Mouse (Mus musculus) layer of hippocampus, postnatal 10 days (tissue): ENCODE data around the gene Sirt7. TPM values are rescaled to one million over a fixed set of nuclear protein-coding genes. Genes with fewer than 3 reads are reported as not detected.

ENCODE experiments used
- DNase-seq, 2 experiments: peaks; one replicate each; pipeline ENCODE4 v3.0.0; 2021; ENCODE audit warnings: low spot score in 2 of 2
- total RNA-seq, 2 experiments: library from RNA; stranded (reverse); gene quantifications; 2 replicates each; pipeline ENCODE4 v1.2.3; 2021

Sirt7 gene
- total RNA-seq, 2 experiments from 2014 or later: 33.5 to 39.7 TPM

DNA sequence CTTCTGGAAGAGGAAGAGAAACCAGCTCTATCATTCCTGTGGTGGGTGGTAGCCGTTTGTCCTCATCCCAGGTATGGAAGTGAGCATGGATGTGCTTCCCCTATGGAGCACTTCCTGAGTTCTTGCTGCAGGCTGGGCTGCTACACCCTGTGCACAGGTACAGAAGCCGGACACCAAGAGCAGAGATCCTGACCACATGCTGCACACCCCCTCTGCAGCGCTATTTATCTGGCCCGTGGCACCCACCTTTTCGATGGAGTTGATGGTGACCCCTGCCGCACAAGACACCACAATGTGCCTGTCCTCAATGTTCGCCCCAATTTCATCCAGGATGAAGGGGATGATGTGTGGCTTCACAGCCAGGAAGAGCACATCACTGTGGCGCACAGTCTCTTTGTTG lies 16.8 kb upstream of the Sirt7 start:
- no peak for DNase-seq

DNA sequence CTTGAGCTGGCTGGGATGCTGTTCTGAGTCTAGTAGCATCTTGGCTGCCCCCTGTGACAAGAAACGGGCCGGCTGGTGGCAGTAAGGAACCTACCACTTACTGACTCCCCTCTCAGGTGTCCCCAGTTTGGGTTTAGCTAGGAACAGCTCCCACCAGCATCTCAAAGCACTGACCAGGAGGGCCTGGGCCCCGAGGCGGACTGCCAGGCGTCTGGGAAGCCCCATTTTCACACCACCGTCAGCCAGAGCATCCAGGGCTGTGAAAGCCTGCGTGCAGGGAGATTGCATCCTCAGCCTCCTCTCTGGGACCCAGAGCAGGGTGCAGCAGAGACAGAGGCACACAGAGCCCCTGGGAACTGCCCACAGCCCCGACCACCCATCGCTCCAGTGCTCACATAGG lies 16.2 kb upstream of the Sirt7 start:
- no peak for DNase-seq

DNA sequence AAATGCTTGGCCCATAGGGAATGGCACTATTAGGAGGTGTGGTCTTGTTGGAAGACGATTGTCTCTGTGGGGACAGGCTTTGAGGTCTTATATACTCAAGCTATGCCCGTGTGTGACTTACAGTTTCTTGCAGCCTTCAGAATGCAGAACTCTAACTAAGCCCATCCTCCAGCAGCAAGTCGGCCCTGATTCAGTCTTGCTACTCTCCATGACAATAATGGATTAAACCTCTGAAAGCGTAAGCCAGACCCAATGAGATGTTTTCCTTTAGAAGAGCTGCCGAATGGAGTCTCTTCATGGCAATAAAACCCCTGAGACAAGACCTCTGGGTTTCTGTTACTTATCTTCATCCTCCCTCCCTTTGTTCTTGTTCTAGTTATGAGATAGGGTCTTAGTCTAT lies 9.8 kb upstream of the Sirt7 start:
- DNase-seq: no peak

DNA sequence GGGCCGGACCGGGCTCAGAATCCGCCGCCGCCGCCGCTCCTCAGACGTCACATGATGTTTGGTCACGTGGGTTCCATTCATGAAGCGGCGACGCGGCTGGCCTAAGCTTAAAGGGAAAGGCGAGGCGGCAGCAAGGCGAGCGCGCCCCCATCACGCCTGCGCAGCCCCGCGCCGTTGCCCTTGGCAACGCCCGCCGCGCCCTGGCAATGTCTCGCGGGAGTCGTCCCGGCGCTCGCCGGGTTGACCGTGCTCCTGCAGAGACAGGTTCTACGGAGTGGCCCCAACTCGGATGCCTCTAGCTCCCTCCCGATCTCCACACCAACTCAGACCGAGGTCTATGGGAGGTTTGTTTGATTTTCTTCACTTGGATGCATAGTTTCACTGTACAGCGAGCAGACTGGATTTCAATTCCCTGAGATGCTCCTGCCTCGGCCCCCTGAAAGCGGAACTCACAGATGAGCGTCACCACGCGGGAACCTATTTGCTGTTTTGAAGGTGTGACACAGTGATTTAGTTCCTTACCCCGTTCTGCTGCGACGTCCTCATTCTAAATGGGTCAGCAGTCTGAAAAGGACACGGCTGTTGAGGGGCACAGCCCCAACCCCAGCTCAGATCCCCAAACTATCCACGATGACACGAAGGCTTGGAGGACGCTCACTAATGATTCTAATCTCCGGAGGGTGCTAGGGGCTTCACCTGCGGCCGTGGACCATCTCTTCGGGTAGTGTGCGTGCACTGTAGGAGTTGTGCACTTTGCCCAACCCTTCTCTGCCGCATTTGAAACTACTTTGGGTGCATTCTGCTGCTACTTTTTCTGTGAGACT lies 8.7 kb upstream of the Sirt7 start, which contains the start of gene Mafg:
TSS of gene Mafg (minus strand) at position 81 of the 824 bp plus-strand sequence.
- DNase-seq: peak; percentile 89 to 93

DNA sequence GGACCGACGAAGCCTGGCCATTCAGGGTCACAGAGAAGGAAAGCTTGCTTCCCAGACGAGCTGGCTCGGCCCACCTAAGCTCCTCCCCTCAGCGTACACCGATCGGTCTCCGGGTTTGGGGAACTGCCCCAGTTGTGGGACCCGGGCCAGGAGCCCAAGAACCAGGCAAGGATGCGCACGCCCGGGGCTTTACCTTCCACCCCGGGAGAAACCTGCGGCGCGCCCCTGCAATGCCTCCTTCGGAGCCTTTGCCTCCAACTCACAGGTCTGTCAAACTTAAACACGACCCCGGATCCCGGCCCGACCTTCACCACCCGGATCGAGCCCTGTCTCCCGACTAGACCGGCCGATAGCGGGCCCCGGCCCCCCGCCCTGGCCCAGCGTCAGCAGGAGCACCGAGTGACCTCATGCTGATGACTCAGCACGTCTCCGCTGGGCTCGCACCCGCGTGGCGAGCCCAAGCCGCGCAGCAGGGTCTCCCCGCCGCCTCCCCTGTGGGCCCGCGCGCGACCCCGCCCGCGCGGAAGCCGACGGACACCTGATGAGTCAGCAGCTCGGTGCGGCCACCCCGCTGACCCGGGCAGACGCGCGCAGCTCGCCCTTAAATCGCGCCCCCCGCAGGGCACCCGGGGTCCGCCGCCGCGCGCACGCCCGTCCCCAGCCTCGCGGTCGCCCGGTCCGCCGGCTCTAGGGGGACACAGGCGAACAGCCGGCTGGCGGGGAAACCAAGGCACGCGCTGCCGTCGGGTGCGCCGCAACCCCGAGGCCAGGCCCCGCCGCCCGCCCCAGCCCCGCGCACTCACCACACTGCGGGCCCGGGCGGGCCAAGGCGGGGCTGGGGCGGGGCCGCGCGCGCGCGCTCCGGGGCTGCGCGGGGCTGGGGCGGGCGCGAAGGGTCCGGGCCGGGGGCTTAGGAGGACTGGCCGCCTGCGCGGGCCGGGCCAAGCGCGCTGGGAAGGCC lies 7.8 kb upstream of the Sirt7 start:
- DNase-seq: peak; percentile 62 to 71

DNA sequence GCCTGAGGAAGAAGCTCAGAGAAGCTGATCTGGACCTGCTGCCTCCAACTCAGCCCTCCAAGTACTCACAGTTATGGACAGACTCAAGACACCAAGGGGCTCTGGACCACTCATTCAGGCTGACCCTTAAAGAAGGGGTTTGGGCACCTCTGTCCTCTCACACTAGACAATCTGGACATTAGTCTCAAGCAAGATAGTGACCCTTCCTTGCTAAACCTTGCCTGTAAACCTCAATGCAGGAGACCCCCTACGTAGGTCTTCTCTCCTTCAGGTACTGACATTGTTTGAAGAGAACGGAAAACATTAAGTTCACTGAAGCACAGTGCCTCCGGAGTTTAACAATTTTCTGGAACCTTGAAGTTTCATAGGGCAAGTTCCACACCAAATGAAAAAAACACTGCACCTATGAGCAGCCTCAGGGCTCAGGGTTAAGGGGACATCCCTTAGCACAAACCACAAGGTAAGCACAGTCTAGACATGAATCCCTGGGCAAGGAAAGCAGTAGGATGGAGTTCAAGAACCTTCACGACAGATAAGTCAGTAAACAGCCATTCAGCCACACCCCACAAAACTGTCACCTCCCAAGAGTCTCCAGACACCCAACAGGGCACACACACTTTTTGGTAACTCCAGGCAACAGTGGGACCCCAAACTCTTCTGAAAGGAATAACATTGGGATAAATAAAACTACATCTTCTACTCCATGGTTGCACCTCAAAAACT lies 6.8 kb upstream of the Sirt7 start:
- DNase-seq: no peak

DNA sequence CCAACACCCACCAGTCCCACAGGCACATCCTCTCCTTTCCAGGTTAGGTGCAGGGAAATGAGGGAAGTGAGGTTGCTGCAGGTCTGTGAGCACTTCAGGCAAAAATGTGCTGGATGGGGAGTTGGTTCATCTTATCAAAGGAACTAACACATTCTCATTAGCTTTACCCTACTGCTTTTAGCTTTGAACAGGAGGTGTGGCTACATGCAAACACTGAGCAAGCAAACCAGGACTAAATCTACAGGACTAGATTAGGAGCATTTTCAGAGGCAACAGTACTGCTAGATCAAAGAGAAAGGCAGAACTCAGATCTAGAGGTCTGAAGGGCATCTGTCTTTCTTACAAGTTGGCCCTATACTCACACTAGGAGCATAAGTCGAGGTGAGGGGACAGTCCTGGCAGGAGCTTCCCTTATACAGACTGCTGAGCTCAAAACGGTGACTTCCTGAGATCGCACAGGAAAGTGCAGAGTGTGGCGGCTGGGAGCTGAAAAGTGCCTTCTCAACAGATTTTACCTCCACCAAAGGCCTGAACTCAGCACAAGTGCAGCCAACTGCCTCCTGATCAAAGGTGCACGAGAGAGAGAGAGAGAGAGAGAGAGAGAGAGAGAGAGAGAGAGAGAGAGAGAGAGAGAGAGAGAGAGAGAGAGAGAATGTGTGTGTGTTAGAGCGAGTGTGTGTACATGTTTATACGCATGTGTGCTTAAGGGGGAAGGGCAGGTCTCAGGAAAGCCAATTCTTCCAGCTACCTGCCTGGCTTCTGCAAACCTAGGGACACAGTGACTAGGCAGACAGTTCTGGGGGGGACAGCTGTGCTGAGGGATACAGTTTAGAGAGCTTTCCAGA lies 6.1 kb upstream of the Sirt7 start:
- no peak for DNase-seq

DNA sequence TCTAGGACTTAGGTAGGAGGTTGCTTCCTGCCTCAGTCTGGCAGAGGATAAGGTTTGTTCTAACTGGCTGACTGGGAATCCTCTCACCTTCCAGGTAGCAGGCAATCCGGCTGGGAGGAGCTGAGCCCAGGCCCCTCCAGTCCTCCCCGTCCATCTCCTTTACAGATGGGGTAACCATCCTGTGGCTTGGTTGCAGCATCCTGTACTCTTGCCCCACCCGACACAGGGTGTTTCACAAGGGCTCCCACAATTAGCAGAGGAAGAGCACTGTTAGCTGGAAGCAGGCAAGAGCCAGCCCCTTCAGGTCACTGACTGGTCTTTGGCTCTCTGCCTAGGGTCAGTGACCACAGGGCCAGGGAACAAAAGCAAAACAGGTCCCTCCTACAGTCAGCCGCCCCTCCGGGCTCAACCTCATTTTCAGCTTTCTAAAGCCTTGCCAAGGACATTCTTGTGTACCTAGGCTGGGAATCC lies 5.4 kb upstream of the Sirt7 start:
- DNase-seq: no peak

DNA sequence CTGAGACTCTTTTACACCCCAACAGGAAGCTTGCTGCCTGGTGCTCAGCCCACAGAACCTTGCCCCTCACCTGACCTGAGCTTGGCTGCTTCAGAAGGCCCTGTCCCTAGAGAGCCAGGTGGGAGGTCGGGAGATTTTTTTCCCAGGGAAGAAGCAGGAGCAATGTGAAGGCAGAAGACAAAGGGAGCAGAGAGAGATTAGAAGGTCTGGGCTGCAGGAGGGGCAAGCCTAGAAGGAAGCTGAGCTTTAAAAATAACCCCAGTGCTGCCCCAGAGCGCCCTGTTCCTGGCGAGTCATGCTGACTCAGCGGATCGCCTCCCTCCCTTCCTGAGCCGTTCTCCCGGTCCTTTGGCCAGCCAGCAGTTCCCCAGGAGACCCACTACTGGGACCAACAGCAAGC lies 4.9 kb upstream of the Sirt7 start:
- DNase-seq: peak in 1 of 2 experiments; percentile 34

DNA sequence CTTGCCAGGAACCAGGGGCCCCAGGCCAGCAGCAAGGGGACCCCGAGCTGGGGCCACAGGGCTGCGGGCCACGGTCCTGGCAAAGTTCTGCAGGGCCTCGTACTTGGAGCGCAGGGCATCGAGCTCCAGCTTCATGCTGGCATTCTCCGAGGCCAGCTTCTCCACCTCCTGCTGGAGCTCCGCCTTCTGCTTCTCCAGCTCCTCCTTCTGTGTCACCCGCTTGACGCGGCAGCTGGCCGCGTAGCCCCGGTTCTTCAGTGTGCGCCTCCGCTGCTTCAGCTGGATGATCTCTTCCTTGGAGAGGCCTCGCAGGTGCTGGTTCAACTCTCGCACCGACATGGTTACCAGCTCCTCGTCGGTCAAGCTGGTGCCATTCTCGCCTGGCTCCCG lies 4.3 kb upstream of the Sirt7 start:
- no peak for DNase-seq

DNA sequence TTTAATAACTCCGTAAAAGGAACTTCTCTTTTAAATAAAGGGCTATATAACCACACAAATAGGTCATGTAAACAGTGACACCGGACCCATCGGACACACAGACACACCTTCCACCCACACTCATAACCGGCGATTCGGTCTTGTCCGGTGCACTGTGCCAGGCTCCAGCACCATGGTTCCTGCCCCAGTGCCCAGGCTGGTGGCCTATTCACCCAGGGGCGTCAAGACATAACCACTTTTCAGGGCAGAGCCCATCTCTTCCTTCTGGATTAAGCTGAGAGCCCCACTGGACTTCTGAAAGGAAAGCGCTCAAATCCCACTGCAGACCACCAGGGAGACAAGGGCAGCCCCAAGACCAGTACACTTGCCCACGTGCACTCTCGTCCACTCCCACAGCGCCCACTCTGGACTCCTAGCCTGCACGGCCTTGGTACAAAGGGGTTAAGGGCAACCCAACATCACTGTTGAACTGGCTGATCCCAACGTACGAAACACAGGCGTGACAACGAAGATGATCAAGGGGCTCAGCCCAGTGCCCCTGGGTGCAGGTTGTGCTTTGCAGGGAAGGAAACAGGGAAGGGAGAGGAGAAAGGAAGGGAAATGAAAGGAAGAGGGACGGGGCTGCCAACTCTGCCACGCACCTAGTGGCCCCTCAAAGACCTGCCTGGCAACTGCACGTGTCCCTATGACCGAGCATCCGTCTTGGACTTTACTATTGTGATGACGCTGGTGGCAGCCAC lies 3.7 kb upstream of the Sirt7 start:
- peak in 1 of 2 experiments; percentile 8 for DNase-seq

DNA sequence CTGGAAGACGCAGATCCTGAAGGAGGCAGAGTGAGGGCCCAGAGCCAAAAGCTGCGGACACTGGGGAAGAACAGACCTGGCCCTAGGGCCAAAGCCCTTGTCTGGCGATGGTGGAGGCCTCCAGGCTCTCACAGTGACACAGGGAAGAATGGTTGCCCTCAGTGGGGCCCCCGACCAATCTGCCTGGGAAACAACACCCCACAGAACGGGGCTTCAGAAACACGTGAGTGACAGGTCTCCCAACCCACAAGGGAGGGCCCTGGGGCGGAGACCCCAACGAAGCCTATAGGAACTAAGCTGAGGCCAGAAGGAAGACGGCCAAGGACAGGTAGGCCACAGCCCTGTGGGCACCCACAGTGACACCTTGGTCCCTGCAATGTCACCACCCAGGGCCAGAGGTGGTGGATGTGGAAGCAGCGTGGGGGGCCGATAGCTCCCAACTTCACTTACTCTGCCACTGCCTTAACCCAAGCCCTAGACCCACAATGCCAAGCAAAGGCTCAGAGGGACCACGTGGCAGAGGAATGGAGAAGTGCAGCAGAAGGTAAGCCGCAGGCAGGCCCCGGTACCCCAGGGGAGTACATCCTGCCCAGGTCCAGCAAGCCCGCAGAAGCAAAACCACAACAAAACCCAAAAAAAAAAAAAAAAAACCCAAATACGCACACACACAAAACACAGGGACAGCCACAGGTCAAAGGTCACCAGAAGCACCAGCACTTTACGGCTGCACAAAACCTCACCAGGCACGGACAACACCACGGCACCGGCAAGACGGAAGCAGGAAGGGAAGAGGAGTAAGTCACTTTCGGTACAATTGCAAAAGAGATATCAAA lies 2.6 kb upstream of the Sirt7 start:
- DNase-seq: peak in 1 of 2 experiments; percentile 10

DNA sequence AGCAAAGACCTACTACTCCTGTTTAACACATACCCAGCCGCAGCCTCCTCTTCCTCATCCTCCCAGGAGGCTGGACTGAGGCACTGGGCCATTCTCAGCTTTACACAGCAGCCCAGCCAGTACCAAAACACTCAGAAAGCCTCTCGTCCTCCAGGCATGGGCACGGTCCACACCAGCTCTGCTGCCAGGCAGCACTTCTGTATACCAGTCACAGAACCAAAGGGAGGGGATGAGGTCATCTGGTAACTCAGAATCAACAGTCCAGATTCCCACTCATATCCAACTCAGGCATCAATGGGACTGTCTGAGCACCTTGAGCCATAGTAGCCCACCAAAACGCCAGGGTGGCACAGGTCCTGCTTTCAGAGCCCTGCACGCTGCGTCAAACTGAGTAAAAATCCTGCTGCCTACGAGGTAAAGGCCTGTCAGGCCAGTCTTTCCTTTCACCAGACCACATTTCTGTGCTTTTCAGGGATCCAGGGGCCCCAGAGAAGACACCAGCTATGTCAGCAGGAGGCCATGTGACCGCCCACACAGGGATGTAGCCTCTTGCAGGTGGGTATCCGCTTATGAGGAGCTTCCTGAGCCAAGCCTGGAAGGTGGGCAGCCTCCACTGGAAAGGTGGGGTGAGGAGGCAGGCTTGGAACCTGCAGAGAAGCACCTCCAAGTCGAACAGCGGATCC lies 1.9 kb upstream of the Sirt7 start:
- DNase-seq: peak in 1 of 2 experiments; percentile 13

DNA sequence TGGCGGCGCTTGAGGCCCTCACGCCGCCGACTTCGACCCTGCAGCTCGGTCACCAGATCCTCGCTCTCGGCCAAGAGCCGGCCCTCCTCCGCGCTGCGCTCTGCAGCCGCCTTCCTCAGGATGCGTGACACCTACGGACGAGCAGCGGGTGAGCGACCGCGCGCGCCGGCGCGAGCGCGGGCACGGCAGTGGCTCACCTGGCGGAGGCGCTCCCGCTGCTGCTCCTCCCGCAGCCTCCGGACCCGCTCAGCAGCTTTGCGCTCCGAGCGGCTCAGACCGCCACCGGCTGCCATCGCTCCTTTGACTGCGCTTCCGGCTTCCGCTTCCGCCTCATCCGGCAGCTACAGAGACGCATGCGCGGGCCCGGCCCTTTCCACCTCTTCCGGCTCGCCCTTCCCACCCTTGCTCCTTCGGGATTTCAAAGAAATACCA lies 344 bp downstream of the Sirt7 start:
- DNase-seq: peak; percentile 76 to 84

DNA sequence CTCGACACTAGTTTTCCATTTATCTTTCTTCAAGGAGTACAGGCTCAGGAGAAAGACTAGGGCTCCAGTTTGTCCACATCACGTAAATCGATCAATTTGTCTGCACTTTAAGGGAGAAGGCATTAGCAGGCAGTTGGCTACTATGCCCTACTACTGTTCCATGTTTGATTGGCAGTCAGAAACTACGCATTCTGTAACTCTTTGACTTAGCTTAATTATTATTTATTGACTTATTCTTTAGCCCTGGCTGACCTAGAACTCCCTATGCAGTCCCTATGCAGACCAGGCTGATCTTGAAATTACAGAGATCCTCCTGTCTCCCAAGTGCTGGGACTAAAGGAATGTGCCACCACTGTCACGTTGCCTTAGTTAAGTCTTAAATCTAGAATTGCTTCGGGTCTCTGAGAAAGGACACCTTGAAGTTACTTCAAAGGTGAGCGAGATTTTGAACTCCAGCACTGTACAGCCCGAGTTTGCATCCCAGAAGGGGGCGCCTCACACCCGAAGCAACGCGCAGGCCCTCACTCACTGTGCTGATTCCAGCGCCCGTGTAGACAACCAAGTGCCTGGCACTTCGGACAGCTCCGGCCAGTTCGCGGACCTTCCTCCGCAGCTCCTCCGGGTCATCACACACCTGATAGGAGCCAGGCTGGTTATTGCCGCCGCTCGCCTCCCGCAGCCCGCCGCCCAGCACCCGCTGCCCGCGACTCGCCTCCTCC lies 920 bp downstream of the Sirt7 start:
- peak; percentile 67 to 76 for DNase-seq

DNA sequence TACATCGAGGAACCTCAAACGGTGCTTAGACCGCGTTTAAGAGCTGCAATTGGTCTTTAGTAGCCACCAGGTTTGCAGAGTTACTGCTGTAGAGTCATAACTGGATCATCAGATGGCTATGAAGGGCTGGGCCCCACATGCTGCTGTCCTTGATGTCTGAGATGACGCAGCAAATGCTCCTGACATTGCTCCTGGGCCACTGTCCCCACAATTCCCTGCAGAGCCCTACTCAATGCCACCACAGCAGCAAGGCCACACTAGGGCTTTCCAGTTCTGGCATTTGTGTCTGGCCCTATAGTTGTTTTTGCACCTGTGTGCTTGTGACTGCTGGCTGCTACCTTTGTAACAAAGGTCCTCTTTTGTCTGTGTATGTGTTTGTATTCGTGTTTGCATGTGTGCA lies 2.2 kb downstream of the Sirt7 start:
- no peak for DNase-seq

DNA sequence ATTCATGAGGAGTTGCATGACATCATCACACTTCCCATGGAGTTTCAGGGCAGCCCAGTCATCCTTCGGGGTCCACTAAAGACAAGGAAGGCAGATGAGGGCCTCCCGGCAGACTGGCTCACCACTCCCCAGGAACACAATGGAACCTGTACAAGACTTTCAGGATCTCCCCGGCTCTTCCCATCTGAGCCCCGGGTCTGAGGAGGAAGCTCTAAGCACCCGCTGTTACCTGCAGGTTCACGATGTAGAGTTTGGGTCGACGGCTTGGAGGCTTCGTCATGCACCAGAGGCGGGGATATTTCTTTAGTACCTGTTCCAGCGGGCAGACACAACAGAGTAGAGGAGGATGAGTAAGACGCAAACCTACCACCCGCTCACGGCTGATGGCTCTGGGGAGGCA lies 4.8 kb downstream of the Sirt7 start:
- DNase-seq: no peak
